Mouse (Mus musculus) neural tube, embryonic 13.5 days (tissue): ENCODE results near the gene Irgc1. TPM values are rescaled to one million over a fixed set of nuclear protein-coding genes. Genes with fewer than 3 reads are reported as not detected.

Experiments
- ATAC-seq: fragments of 200-750 bp; cut with Nextera tagmentation; 2 replicates; pipeline ENCODE4 v1.8.0; 2017; ENCODE audit warnings: low read depth, mild to moderate bottlenecking, moderate TSS enrichment, moderate library complexity
- H3K27ac ChIP-seq: fragments of 300-500 bp; sonication (generic); replicated peaks from 2 replicates; pipeline ENCODE4 v1.5.1; 2015; ENCODE audit warnings: moderate library complexity, mild to moderate bottlenecking, inconsistent platforms
- H3K27me3 ChIP-seq: fragments of 300-500 bp; sonication (generic); 2 replicates; pipeline ENCODE4 v1.6.1; 2015; ENCODE audit warnings: mild to moderate bottlenecking, inconsistent platforms
- H3K36me3 ChIP-seq: fragments of 300-500 bp; sonication (generic); 2 replicates; pipeline ENCODE4 v1.6.1; 2015; ENCODE audit warnings: mild to moderate bottlenecking, inconsistent platforms
- H3K4me1 ChIP-seq: fragments of 300-500 bp; sonication (generic); replicated peaks from 2 replicates; pipeline ENCODE4 v1.6.1; 2015; ENCODE audit warnings: inconsistent platforms
- H3K4me2 ChIP-seq: fragments of 300-500 bp; sonication (generic); 2 replicates; pipeline ENCODE4 v1.6.1; 2015; ENCODE audit warnings: inconsistent platforms, mild to moderate bottlenecking, moderate library complexity
- H3K4me3 ChIP-seq: fragments of 300-500 bp; sonication (generic); 2 replicates; pipeline ENCODE4 v1.5.1; 2015; ENCODE audit warnings: mild to moderate bottlenecking, inconsistent platforms
- H3K9ac ChIP-seq: fragments of 300-500 bp; sonication (generic); 2 replicates; pipeline ENCODE4 v1.6.1; 2015; ENCODE audit warnings: moderate library complexity, mild to moderate bottlenecking, inconsistent platforms
- H3K9me3 ChIP-seq: fragments of 300-500 bp; sonication (generic); 2 replicates; pipeline ENCODE4 v1.6.1; 2016; ENCODE audit warnings: inconsistent platforms
- WGBS: fragments of 180-500 bp; shearing (Covaris S2); methylation state at CpG from one replicate; pipeline ENCODE4 v1.1.7; 2015; 5-methylcytosine and 5-hydroxymethylcytosine counted together
- polyA plus RNA-seq: library from polyadenylated mRNA; unstranded; fragments of >200 nt; fragmentation: Nextera tagmentation; extraction: Ambion mirVana; gene quantifications from 2 replicates; pipeline ENCODE4 v1.2.1, GENCODE M21; 2015

Irgc1 gene
- polyA plus RNA-seq, 1 experiment from 2014 or later = not detected

DNA sequence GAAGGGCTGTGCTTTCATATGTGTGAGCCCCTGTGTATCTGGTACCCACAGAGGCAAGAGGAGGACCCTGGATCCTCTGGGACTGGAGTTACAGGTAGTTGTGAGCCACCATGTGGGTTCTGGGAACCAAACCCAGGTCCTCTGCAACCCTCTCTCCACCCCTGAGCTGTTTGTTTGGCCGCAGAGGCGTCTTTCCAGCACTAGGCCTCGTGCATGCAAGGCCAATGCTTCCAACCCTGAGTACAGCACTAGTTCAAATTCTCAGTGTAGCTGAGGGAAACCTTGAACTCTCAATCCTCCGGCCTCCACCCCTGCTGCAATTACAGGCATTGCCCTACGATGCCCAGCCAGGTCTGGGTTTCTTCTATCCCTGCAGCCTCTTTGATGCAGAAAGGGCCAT, 23.4 kb downstream of the Irgc1 start:
- no peaks in the 10 kb centered on the region for H3K4me1 ChIP-seq
- no peak overlapping the region for H3K4me2 ChIP-seq
- H3K27ac ChIP-seq = no peak overlapping the region
- H3K9ac ChIP-seq = no peak overlapping the region
- no peak for ATAC-seq
- no peaks in the 10 kb centered on the region; the same call in 1 of the 2 replicates for H3K36me3 ChIP-seq
- peaks cover 10% of the 10 kb centered on the region; the same call in 1 of the 2 replicates for H3K27me3 ChIP-seq
- no peak overlapping the region for H3K4me3 ChIP-seq
- 0 out of 2 replicates have a peak, but pooled peaks cover 11% of the 10 kb centered on the region for H3K9me3 ChIP-seq
- 85% methylated on average over 5 of the region's 5 CpGs for WGBS

DNA sequence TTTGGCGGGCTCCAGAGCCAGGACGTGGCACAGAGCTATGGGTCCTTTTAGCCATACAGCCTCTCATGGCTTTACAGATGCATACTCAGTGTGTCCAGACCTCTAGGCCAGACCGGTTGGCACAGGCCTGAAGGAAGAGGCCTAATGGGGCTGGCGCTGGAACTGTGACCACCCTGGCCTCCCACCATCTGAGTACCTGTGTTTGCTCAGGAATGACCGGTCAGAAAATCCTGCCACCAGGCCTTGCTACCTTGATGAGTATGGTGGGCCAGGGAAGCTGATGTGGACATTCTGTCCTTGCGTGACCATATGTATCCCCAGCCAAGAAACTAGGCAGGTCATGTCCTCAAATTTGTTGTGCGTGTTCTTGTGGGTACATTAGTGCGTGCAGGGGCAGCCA, 24.9 kb downstream of the Irgc1 start:
- Histone ChIP-seq H3K9me3 (no peaks in the 10 kb centered on the region), H3K27ac (no peak overlapping the region), H3K4me3 (no peak overlapping the region), H3K9ac (no peak overlapping the region), H3K4me1 (0 out of 2 replicates have a peak, but pooled peaks cover 3% of the 10 kb centered on the region), H3K36me3 (peaks cover 13% of the 10 kb centered on the region), H3K27me3 (no peaks in the 10 kb centered on the region), H3K4me2 (no peak overlapping the region)
- ATAC-seq = no peak
- WGBS = 95% methylated on average over 8 of the region's 8 CpGs

DNA sequence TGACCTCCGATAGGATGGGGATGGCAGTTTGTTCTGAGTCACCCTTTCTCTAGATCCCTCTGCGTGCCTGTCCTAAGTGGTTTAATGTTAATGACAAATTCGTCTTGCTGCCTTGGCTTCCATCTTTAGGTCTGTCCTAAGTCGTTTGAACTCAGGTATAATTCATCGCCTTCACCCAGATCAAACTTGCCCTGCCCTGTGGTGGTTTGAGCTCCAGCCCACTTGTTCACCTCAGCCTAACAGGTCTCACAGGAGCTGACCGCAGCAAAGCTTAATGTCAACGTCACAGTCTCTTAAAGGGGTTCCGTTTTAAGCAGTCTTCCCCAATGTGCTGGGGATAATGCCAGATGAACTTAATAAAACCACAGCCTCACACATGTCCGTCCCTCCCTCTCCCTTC, 26.2 kb downstream of the Irgc1 start:
- H3K9ac ChIP-seq = no peak overlapping the region
- no peaks in the 10 kb centered on the region for H3K9me3 ChIP-seq
- WGBS = 86% methylated on average over 9 of the region's 9 CpGs
- no peaks in the 10 kb centered on the region for H3K27me3 ChIP-seq
- H3K4me1 ChIP-seq = 0 out of 2 replicates have a peak, but pooled peaks cover 6% of the 10 kb centered on the region
- ATAC-seq = no peak
- no peak overlapping the region for H3K4me2 ChIP-seq
- H3K4me3 ChIP-seq = no peak overlapping the region
- H3K36me3 ChIP-seq = peaks cover 26% of the 10 kb centered on the region
- no peak overlapping the region for H3K27ac ChIP-seq

DNA sequence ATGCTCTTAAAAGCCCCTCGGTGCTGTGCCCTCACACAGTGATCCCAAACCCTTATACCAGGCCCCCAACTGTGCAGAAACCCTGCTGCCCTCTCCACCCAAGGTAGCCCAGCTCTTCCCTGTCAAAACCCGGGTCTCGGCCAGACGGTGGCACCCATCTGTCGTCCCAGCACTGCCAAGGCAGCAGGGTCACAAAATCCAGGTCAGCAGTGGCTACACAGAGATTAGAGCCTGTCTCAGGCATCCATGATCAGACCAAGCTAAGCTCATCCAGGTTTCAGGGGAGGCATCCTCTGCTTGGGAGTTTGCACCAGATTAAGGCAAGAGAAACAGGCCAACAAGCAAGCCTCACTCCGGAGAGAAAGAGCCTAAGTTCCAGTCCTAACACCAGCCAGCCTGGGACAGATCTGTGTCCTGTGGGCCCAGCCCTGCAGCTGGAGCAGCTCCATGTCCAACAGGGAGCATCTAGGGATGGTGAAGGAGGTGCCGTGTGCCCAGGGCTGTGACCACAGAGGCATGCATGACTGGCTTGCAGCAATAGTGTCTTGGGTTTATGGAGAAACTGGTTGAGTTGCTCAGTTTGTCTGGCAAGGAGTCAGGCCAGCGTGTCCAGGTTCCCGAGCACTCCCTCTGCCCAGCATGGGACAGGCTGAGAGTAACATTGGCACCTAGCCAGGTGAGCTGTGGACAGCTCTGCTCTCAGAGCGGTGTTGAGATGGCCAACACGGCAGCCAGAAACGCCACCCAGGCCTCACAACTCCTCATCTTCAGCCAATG, 28.0 kb downstream of the Irgc1 start:
- H3K9ac ChIP-seq = no peak overlapping the region
- peaks cover 14% of the 10 kb centered on the region for H3K4me1 ChIP-seq
- H3K4me2 ChIP-seq = no peak overlapping the region
- ATAC-seq = no peak
- WGBS = 84% methylated on average over 12 of the region's 12 CpGs
- H3K27me3 ChIP-seq = no peaks in the 10 kb centered on the region
- H3K4me3 ChIP-seq = no peak overlapping the region
- no peak overlapping the region for H3K27ac ChIP-seq
- no peaks in the 10 kb centered on the region for H3K9me3 ChIP-seq
- peaks cover 33% of the 10 kb centered on the region for H3K36me3 ChIP-seq

DNA sequence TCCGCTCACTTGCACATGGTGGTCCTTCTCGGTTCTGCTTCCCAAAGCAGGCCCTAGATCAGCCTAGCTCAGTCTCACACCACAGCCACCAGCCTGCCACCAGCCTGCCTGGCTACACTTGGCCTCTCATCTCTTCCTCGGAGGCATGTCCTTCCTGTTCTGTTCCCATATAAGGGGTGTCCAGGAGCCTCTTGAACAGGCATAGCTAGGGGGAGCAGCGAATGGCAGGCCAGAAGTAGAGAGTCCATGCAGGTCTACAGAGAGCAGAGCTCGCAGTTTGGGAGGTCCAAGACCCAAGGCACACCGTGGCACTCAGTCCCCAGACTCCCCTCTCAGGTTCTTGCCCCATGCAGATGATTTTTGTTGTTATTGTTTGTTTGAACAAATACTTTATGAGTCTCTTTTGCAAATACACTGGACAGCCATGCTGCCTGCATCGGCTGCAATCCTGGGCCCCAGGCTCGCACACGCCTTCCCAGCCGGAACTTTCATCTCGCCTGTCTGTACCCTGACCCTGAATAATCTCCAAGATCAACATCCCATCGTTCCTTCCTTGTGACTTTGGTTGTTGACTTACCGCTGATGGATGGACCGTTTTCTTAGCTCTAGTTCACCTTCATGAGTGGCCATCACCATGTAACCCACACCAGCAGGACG, 28.9 kb downstream of the Irgc1 start:
- Histone ChIP-seq H3K4me3 (no peak overlapping the region), H3K9ac (no peak overlapping the region), H3K36me3 (peaks cover 33% of the 10 kb centered on the region), H3K9me3 (no peaks in the 10 kb centered on the region), H3K27me3 (no peaks in the 10 kb centered on the region), H3K4me2 (no peak overlapping the region), H3K4me1 (peaks cover 17% of the 10 kb centered on the region), H3K27ac (no peak overlapping the region)
- no peak for ATAC-seq
- 92% methylated on average over 15 of the region's 15 CpGs for WGBS

DNA sequence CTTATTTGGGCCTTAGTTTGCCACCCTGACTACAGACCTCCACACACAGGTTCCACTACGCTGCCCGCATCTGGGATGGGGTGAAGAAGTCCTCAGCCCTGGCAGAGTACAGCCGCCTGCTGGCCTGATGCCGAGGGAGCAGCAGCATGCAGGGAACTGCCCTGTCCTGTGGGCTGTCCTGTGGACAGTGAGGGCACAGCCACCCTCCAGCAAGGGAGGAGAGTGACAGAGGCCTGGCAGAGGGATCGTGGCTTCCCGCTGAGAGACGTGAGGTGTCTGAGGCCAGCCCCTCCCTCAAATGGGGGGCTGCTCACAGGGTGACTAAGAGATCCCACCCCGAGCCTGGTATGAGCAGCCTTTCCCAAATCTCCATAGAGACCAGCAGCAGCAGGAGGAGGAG, 29.8 kb downstream of the Irgc1 start:
- WGBS = 75% methylated on average over 8 of the region's 8 CpGs
- no peak overlapping the region for H3K4me3 ChIP-seq
- no peak overlapping the region for H3K9ac ChIP-seq
- no peak overlapping the region for H3K4me2 ChIP-seq
- ATAC-seq = 0 out of 2 replicates have a peak, but pooled peaks have one; percentile 24
- no peak overlapping the region for H3K27ac ChIP-seq
- H3K27me3 ChIP-seq = no peaks in the 10 kb centered on the region
- peaks cover 17% of the 10 kb centered on the region for H3K4me1 ChIP-seq
- H3K9me3 ChIP-seq = no peaks in the 10 kb centered on the region
- H3K36me3 ChIP-seq = peaks cover 33% of the 10 kb centered on the region

DNA sequence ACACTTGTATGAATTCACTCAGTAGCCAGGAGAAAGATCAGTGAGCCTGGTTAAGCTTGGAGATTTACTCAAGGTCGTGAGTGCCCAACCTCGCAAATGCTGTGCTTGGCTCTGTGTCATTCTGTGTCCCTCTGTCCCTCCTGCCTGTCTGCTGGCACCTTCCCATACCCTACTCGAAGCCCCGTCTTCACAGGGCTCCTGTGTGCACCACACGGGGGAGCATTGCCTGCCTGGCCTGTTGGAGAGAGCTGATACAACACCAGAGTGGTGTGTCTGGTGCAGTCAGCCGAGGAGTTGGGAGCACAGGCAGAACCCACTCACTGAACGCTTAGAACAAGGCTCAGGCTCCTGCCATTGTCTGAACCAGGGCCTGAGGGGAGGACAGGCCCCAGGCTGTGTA, 30.4 kb downstream of the Irgc1 start:
- 79% methylated on average over 7 of the region's 7 CpGs for whole genome bisulfite sequencing
- Histone ChIP-seq H3K4me2 (no peak overlapping the region), H3K27me3 (no peaks in the 10 kb centered on the region), H3K4me3 (no peak overlapping the region), H3K9ac (no peak overlapping the region), H3K36me3 (peaks cover 38% of the 10 kb centered on the region), H3K27ac (no peak overlapping the region), H3K9me3 (no peaks in the 10 kb centered on the region), H3K4me1 (peaks cover 17% of the 10 kb centered on the region)
- ATAC-seq = no peak

DNA sequence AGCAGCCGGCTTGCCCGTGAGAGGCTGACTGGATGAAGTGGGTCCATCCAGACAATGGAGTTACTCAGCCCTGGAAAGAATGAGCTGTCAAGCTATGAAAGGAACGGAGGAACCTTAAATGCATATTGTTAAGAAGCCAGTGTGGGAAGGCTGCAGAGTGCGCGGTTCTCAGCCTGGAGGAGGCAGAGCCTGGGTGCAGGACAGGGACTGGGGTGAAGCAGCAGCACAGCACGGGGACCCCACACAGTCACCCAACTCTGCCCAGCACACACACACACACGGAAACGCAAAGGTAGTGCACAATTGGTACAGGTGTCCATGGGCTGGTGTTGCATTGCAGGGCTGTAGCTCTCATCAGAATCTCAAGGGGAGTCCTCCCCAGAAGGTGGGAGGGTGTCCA, 32.5 kb downstream of the Irgc1 start:
- Histone ChIP-seq H3K36me3 (peaks cover 51% of the 10 kb centered on the region), H3K27me3 (no peaks in the 10 kb centered on the region), H3K4me3 (no peak overlapping the region), H3K4me2 (no peak overlapping the region), H3K4me1 (peaks cover 17% of the 10 kb centered on the region), H3K9ac (no peak overlapping the region), H3K27ac (no peak overlapping the region; the same call in 1 of the 2 replicates), H3K9me3 (no peaks in the 10 kb centered on the region)
- WGBS = 38% methylated on average over 8 of the region's 8 CpGs
- ATAC-seq = no peak

DNA sequence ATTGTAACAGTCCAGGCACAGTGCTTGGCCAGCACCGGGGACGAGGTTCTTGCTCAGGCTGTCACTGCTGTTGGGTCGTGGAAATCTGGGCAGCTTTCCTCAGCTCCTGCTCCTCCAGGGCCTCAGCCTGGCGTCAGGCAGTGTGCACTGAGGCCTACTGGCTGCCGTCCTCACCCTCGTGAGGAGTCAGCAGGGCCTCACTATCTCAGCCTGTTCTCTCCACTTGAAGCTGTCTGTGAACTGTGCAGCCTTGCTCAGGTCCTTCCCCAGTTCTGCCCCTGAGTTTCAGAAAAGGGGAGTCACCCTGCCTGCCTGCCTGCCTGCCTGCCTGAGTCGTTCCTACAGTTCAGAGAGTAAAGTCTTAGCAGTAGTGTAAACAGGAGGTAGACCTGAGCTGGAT, 36.8 kb downstream of the Irgc1 start:
- H3K4me1 ChIP-seq = peaks cover 11% of the 10 kb centered on the region
- 88% methylated on average over 7 of the region's 7 CpGs for WGBS
- H3K36me3 ChIP-seq = peaks cover 35% of the 10 kb centered on the region
- no peak for ATAC-seq
- no peaks in the 10 kb centered on the region for H3K9me3 ChIP-seq
- no peak overlapping the region for H3K9ac ChIP-seq
- no peaks in the 10 kb centered on the region for H3K27me3 ChIP-seq
- no peak overlapping the region for H3K27ac ChIP-seq
- no peak overlapping the region for H3K4me3 ChIP-seq
- no peak overlapping the region for H3K4me2 ChIP-seq

DNA sequence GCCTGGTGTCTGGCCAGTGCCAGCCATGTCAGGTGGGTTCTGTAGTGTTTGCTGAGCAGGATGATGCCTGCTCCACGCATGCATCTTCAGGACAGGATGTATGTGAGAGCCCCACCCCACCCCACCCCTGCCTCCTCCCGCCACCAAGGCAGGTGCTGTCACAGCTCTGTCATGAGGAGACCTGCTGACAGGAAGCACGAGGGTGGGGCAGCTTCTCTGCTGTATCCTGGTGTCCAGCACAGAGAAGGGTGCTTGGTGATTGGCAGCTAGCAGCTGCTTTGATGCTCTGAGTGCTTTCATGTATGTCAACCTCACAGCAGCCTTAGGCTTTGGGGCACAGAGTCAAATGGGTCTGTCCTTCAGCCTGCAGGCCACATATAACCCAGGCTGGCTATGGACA, 38.5 kb downstream of the Irgc1 start:
- H3K27ac ChIP-seq = no peak overlapping the region
- no peak for ATAC-seq
- WGBS = 92% methylated on average over 3 of the region's 3 CpGs
- H3K4me1 ChIP-seq = no peaks in the 10 kb centered on the region
- H3K9me3 ChIP-seq = no peaks in the 10 kb centered on the region
- H3K9ac ChIP-seq = no peak overlapping the region
- no peak overlapping the region for H3K4me3 ChIP-seq
- no peak overlapping the region for H3K4me2 ChIP-seq
- H3K36me3 ChIP-seq = peaks cover 41% of the 10 kb centered on the region
- H3K27me3 ChIP-seq = no peaks in the 10 kb centered on the region

DNA sequence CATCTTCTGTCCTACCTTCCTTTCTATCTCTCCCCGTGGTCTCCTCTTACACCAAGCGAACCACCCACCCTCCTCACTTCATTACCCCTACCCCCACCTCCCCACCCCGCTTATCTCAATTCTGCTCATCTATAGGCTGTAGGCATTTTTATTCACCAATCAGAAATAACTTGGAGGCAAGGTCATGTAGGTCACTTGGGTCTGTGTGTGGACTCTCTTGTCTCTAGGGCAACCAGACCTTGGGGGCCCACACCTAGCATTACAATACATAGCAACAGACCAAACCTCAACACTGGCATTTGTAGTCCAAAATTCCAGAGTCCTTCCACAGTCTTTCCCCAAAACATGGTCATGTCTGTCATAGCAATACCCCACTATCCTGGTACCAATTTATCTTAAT, 41.3 kb downstream of the Irgc1 start:
- Histone ChIP-seq H3K36me3 (peaks cover 43% of the 10 kb centered on the region), H3K9me3 (no peaks in the 10 kb centered on the region), H3K27ac (no peak overlapping the region), H3K4me2 (no peak overlapping the region), H3K27me3 (no peaks in the 10 kb centered on the region), H3K9ac (no peak overlapping the region), H3K4me3 (no peak overlapping the region), H3K4me1 (peaks cover 9% of the 10 kb centered on the region; the same call in 1 of the 2 replicates)
- ATAC-seq = no peak
- WGBS = 96% methylated on average over 3 of the region's 3 CpGs

DNA sequence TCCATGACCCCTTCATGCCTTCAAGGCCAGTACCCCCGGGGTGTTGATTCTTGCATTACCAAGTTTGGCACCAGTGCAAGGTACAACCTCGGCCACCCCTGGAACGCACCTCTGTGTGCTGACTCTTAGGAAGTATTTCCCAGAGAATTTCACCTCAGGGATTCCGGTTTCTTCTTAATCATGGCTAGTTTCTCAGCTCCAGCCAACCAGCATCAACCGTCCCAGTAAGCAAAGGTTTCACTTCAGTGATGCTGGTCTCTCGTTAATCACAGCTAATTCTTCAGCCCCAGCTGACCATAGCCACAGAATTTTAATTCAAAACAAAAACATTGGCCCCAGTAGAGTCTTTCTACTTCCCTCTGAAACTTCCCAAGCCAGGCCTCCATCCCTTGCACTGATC, 42.0 kb downstream of the Irgc1 start:
- Histone ChIP-seq H3K36me3 (peaks cover 45% of the 10 kb centered on the region), H3K4me1 (peaks cover 9% of the 10 kb centered on the region; the same call in 1 of the 2 replicates), H3K9ac (no peak overlapping the region), H3K4me2 (no peak overlapping the region), H3K4me3 (no peak overlapping the region), H3K27ac (no peak overlapping the region), H3K27me3 (no peaks in the 10 kb centered on the region), H3K9me3 (no peaks in the 10 kb centered on the region)
- ATAC-seq = no peak
- 90% methylated on average over 6 of the region's 6 CpGs for WGBS
